Comparison of ENCODE assay signal across 8 mouse cellular contexts in genomic region chr1:184041778-184042573, GRCm38 (mm10). TPM values are rescaled to one million over a fixed set of nuclear protein-coding genes. Genes with fewer than 3 reads are reported as not detected.
DNase-seq lines count a peak whose midpoint lies in the region; ATAC-seq lines count a peak whose summit lies in the region.

No protein-coding gene starts in this region.

- peak overlapping the region; percentile 46; the same call in 1 of the 2 replicates for H3K27ac ChIP-seq in limb, embryonic 10.5 days
- no peak overlapping the region for H3K27ac ChIP-seq in hindbrain, embryonic 12.5 days

- H3K36me3 ChIP-seq in limb, embryonic 10.5 days, result 0 out of 2 replicates have a peak, but pooled peaks cover 1% of the 10 kb centered on the region
- no peaks in the 10 kb centered on the region; the same call in 1 of the 2 replicates for H3K36me3 ChIP-seq in hindbrain, embryonic 12.5 days

- H3K4me3 ChIP-seq in limb, embryonic 10.5 days, result no peak overlapping the region
- no peak overlapping the region for H3K4me3 ChIP-seq in hindbrain, embryonic 12.5 days

- H3K4me2 ChIP-seq in hindbrain, embryonic 12.5 days (replicated peaks), result no peak overlapping the region

- H3K4me1 ChIP-seq in limb, embryonic 10.5 days, result peaks cover 42% of the 10 kb centered on the region
- H3K4me1 ChIP-seq in hindbrain, embryonic 12.5 days, result peaks cover 26% of the 10 kb centered on the region

- 80% methylated on average over 9 of the region's 9 CpGs for WGBS in limb, embryonic 10.5 days
- WGBS in hindbrain, embryonic 12.5 days, result 63% methylated on average over 9 of the region's 9 CpGs

- no peak overlapping the region for H3K9ac ChIP-seq in hindbrain, embryonic 12.5 days

- no peaks in the 10 kb centered on the region for H3K9me3 ChIP-seq in limb, embryonic 10.5 days (replicated peaks)
- no peaks in the 10 kb centered on the region for H3K9me3 ChIP-seq in hindbrain, embryonic 12.5 days (replicated peaks)

- peak; percentile 25 for DNase-seq in CD4-positive, CD25-positive, alpha-beta regulatory T cell, adult 2 months (ENCODE audit: low read depth, low spot score)
- DNase-seq in 3134 (ENCODE audit: extremely low read depth, insufficient read length, low spot score), result peak; percentile 51
- peak; percentile 63 for DNase-seq in gastrocnemius, postnatal 10 days
- no peak for DNase-seq in limb, embryonic 10.5 days (ENCODE audit: low spot score)
- DNase-seq in testis, postnatal 14 days (ENCODE audit: low spot score), result peak; percentile 77
- no peak for DNase-seq in left cerebral cortex, adult 9 months (ENCODE audit: low spot score in 2 of 2)

- H3K27me3 ChIP-seq in limb, embryonic 10.5 days (ENCODE audit: low read depth, poor library complexity, severe bottlenecking), result no peaks in the 10 kb centered on the region
- H3K27me3 ChIP-seq in hindbrain, embryonic 12.5 days, result no peaks in the 10 kb centered on the region

- no peak for ATAC-seq in CD4-positive, CD25-positive, alpha-beta regulatory T cell, adult 4 months
- ATAC-seq in hindbrain, embryonic 12.5 days (ENCODE audit: low FRiP score), result no peak

RNA-seq across cellular contexts. Expression of gene 1700056E22Rik, which starts 7.9 kb away (rescaled TPM):
- under 1 TPM in 1 of 2 experiments, not detected in 1; 0.94 TPM for polyA plus RNA-seq in CD4-positive, CD25-positive, alpha-beta regulatory T cell, adult 4 months (2017; shearing (Covaris generic))
- 1 to 10 TPM; 1.4 to 2.1 TPM for total RNA-seq in gastrocnemius, postnatal 10 days (2021)
- polyA plus RNA-seq in limb, embryonic 10.5 days (2016; fragmentation: Nextera tagmentation; extraction: Ambion mirVana), result 0.56 and 0.96 TPM in 2 replicates
- polyA plus RNA-seq in hindbrain, embryonic 12.5 days (2016; fragmentation: Nextera tagmentation; extraction: Ambion mirVana), result 1.7 and 1.9 TPM in 2 replicates

RNA-seq across cellular contexts. Expression of gene Dusp10, which starts 28.9 kb away (rescaled TPM):
- polyA plus RNA-seq in CD4-positive, CD25-positive, alpha-beta regulatory T cell, adult 4 months (2017; shearing (Covaris generic)), result 10 to 100 TPM; 17.7 to 21.3 TPM
- 10 to 100 TPM; 24.9 to 39.5 TPM for total RNA-seq in gastrocnemius, postnatal 10 days (2021)
- 3.1 and 3.5 TPM in 2 replicates for polyA plus RNA-seq in limb, embryonic 10.5 days (2016; fragmentation: Nextera tagmentation; extraction: Ambion mirVana)
- polyA plus RNA-seq in hindbrain, embryonic 12.5 days (2016; fragmentation: Nextera tagmentation; extraction: Ambion mirVana), result 7.5 and 8.0 TPM in 2 replicates

Comparison
In these comparisons a context has a peak if more than half of its experiments do, and no peak if none do; other contexts are left out.
1. DNase-seq: peak in CD4-positive, CD25-positive, alpha-beta regulatory T cell, adult 2 months (single experiment), 3134 (single experiment), gastrocnemius, postnatal 10 days (single experiment) and testis, postnatal 14 days (single experiment); none in limb, embryonic 10.5 days (single experiment) and left cerebral cortex, adult 9 months (0 of 2).